Mouse (Mus musculus) kidney, embryonic 16.5 days (tissue): ENCODE measurements around the gene Pde4d. TPM values are rescaled to one million over a fixed set of nuclear protein-coding genes. Genes with fewer than 3 reads are reported as not detected.

Experiments used
- ATAC-seq: fragments of 200-750 bp; cut with Nextera tagmentation; 2 replicates; pipeline ENCODE4 v1.8.0; 2017; ENCODE audit warnings: moderate TSS enrichment; ENCODE audit not compliant: low FRiP score, low TSS enrichment
- H3K27ac ChIP-seq: fragments of 300-500 bp; sonication (generic); 2 replicates; pipeline ENCODE4 v1.5.1; 2014; ENCODE audit warnings: low read length
- H3K27me3 ChIP-seq: fragments of 300-500 bp; sonication (generic); 2 replicates; pipeline ENCODE4 v1.6.1; 2014; ENCODE audit warnings: low read length, control low read depth, mixed read lengths; ENCODE audit not compliant: insufficient read depth
- H3K36me3 ChIP-seq: fragments of 300-500 bp; sonication (generic); 2 replicates; pipeline ENCODE4 v1.6.1; 2014; ENCODE audit warnings: low read length, control low read depth, mixed read lengths; ENCODE audit not compliant: insufficient read depth
- H3K4me1 ChIP-seq: fragments of 300-500 bp; sonication (generic); 2 replicates; pipeline ENCODE4 v1.6.1; 2014; ENCODE audit warnings: low read length, control low read depth, mixed read lengths; ENCODE audit not compliant: insufficient read depth
- H3K4me2 ChIP-seq: fragments of 300-500 bp; sonication (generic); replicated peaks from 2 replicates; pipeline ENCODE4 v1.6.1; 2014; ENCODE audit warnings: low read depth, low read length
- H3K4me3 ChIP-seq: fragments of 300-500 bp; sonication (generic); 2 replicates; pipeline ENCODE4 v1.5.1; 2014; ENCODE audit warnings: mild to moderate bottlenecking, low read length
- H3K9ac ChIP-seq: fragments of 300-500 bp; sonication (generic); replicated peaks from 2 replicates; pipeline ENCODE4 v1.6.1; 2014; ENCODE audit warnings: low read length
- H3K9me3 ChIP-seq: fragments of 300-500 bp; sonication (generic); 2 replicates; pipeline ENCODE4 v1.6.1; 2016; ENCODE audit warnings: low read length, control low read depth
- WGBS: fragments of 180-500 bp; shearing (Covaris S2); extraction: QIAGEN DNeasy Blood & Tissue Kit; methylation state at CpG from one replicate; pipeline ENCODE4 v1.1.7; 2014; 5-methylcytosine and 5-hydroxymethylcytosine counted together
- polyA plus RNA-seq: library from polyadenylated mRNA; unstranded; fragments of >200 nt; fragmentation: Nextera tagmentation; extraction: Ambion mirVana; gene quantifications from 2 replicates; pipeline ENCODE4 v1.2.1, GENCODE M21; 2015

Gene Pde4d
- polyA plus RNA-seq, 1 experiment from 2014 or later = 11.1 TPM

GRCm38 (mm10) chr13:109908386-109908785 lies 1458.6 kb downstream of the Pde4d start:
- Histone ChIP-seq H3K4me3 (no peak overlapping the region), H3K9ac (no peak overlapping the region), H3K36me3 (no peaks in the 10 kb centered on the region), H3K27ac (no peak overlapping the region), H3K27me3 (no peaks in the 10 kb centered on the region), H3K4me2 (no peak overlapping the region), H3K9me3 (no peaks in the 10 kb centered on the region), H3K4me1 (peaks cover 12% of the 10 kb centered on the region; the same call in 1 of the 2 replicates)
- WGBS = 68% methylated on average over 3 of the region's 3 CpGs
- no peak for ATAC-seq

DNA sequence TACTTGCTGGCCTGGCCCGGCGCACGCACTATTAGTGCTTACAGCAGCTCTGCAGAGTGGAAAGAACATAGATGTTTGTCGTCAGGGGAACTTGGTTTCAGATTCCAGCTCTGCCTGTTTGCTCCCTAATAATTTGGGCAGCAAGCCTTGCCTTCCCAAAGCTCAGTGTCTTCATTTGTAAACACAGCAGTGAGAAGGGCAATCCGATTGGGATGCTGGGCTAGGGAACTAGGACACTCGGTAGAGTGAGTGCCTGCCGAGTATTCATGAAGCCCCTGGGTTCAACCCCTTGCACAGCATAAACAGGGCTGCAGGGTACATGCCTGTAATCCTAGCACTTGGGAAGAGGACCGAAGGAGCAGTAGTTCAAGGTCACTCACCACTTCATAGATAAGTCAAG lies 1459.4 kb downstream of the Pde4d start:
- WGBS = 76% methylated on average over 8 of the region's 8 CpGs
- Histone ChIP-seq H3K27ac (no peak overlapping the region), H3K4me1 (peaks cover 4% of the 10 kb centered on the region; the same call in 1 of the 2 replicates), H3K9ac (no peak overlapping the region), H3K4me3 (no peak overlapping the region), H3K27me3 (no peaks in the 10 kb centered on the region), H3K9me3 (no peaks in the 10 kb centered on the region), H3K4me2 (no peak overlapping the region), H3K36me3 (no peaks in the 10 kb centered on the region)
- ATAC-seq = no peak

DNA sequence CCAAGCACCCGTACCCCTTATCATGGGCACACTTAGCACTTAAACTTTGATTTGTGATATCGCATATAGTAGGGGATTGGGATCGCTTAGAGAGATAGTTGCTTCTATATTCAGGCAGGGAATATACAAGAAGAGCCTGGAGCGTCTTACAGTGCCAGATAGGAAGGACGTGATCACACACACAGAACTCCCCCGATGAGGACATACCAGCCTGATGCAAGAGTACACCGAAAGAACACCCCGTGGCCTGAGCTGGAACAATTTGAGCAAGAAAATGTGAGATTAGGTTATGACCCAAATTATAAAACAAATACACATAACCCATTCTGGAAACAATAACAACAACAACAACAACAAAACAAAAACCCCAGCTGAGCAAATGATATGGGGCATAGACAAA lies 1461.2 kb downstream of the Pde4d start:
- 93% methylated on average over 8 of the region's 8 CpGs for WGBS

GRCm38 (mm10) chr13:109912635-109913034 lies 1462.9 kb downstream of the Pde4d start:
- 90% methylated on average over 4 of the region's 4 CpGs for WGBS
- no peak for ATAC-seq
- Histone ChIP-seq H3K27ac (no peak overlapping the region), H3K4me3 (no peak overlapping the region), H3K9me3 (no peaks in the 10 kb centered on the region), H3K27me3 (no peaks in the 10 kb centered on the region), H3K4me2 (no peak overlapping the region), H3K4me1 (peaks cover 18% of the 10 kb centered on the region), H3K36me3 (no peaks in the 10 kb centered on the region), H3K9ac (no peak overlapping the region)

More for the DNA sequence above, 1461.2 kb downstream of the Pde4d start:
- no peak overlapping the region for H3K9ac ChIP-seq
- no peak overlapping the region for H3K4me3 ChIP-seq
- no peak for ATAC-seq
- H3K4me2 ChIP-seq = no peak overlapping the region
- H3K4me1 ChIP-seq = peaks cover 16% of the 10 kb centered on the region
- no peak overlapping the region for H3K27ac ChIP-seq
- no peaks in the 10 kb centered on the region for H3K36me3 ChIP-seq
- no peaks in the 10 kb centered on the region for H3K27me3 ChIP-seq
- no peaks in the 10 kb centered on the region for H3K9me3 ChIP-seq

GRCm38 (mm10) chr13:109914246-109914645 lies 1464.5 kb downstream of the Pde4d start:
- WGBS = 72% methylated on average over 13 of the region's 13 CpGs
- ATAC-seq = no peak

GRCm38 (mm10) chr13:109914846-109915245 lies 1465.1 kb downstream of the Pde4d start:
- Histone ChIP-seq H3K27ac (no peak overlapping the region), H3K4me2 (0 out of 2 replicates have a peak overlapping the region, but pooled peaks have one; percentile 3), H3K4me3 (no peak overlapping the region), H3K9me3 (no peaks in the 10 kb centered on the region), H3K27me3 (no peaks in the 10 kb centered on the region), H3K4me1 (peaks cover 18% of the 10 kb centered on the region), H3K9ac (no peak overlapping the region), H3K36me3 (no peaks in the 10 kb centered on the region)
- 4% methylated on average over 5 of the region's 5 CpGs for WGBS
- ATAC-seq = peak; percentile 77

More at GRCm38 (mm10) chr13:109914246-109914645, 1464.5 kb downstream of the Pde4d start:
- Histone ChIP-seq H3K4me3 (no peak overlapping the region), H3K4me1 (peaks cover 18% of the 10 kb centered on the region), H3K9me3 (no peaks in the 10 kb centered on the region), H3K36me3 (no peaks in the 10 kb centered on the region), H3K4me2 (no peak overlapping the region), H3K27ac (no peak overlapping the region), H3K27me3 (no peaks in the 10 kb centered on the region), H3K9ac (no peak overlapping the region)

DNA sequence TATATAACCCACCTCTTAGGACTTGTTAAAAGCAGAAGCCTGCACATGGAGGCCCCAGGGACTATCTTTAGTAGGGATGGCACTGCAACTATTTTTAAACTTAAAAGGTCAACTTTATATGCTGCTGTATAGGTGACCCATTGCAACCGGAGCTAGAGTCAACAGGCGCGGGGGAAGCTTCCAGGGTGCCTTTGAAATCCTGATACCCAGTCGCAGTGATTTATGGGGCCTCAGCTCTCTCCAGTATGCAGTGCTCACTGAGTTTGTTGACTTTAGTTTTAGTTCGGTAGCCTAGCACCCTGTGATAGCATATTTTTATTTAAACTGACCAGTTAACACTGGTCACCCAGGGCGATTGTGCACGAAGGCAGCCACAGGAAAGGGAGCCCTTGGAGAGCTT lies 1465.8 kb downstream of the Pde4d start:
- Histone ChIP-seq H3K9me3 (no peaks in the 10 kb centered on the region), H3K36me3 (no peaks in the 10 kb centered on the region), H3K9ac (no peak overlapping the region), H3K27me3 (no peaks in the 10 kb centered on the region), H3K4me1 (peaks cover 18% of the 10 kb centered on the region), H3K4me2 (0 out of 2 replicates have a peak overlapping the region, but pooled peaks have one; percentile 3), H3K4me3 (no peak overlapping the region), H3K27ac (no peak overlapping the region)
- WGBS = 9% methylated on average over 7 of the region's 7 CpGs
- peak; percentile 94 for ATAC-seq

- Histone ChIP-seq H3K27me3 (no peaks in the 10 kb centered on the region), H3K27ac (no peak overlapping the region)
These were observed 1466.2 kb downstream of the Pde4d start for GRCm38 (mm10) chr13:109915964-109916363.

GRCm38 (mm10) chr13:109917551-109917950 lies 1467.8 kb downstream of the Pde4d start:
- H3K36me3 ChIP-seq = no peaks in the 10 kb centered on the region
- H3K9ac ChIP-seq = no peak overlapping the region
- peaks cover 18% of the 10 kb centered on the region for H3K4me1 ChIP-seq
- H3K27me3 ChIP-seq = no peaks in the 10 kb centered on the region
- H3K9me3 ChIP-seq = no peaks in the 10 kb centered on the region
- WGBS = 86% methylated on average over 10 of the region's 10 CpGs
- no peak overlapping the region for H3K4me3 ChIP-seq
- H3K4me2 ChIP-seq = no peak overlapping the region
- ATAC-seq = no peak
- H3K27ac ChIP-seq = no peak overlapping the region

More at GRCm38 (mm10) chr13:109915964-109916363, 1466.2 kb downstream of the Pde4d start:
- WGBS = 35% methylated on average over 5 of the region's 5 CpGs
- ATAC-seq = no peak
- Histone ChIP-seq H3K4me2 (no peak overlapping the region), H3K9me3 (no peaks in the 10 kb centered on the region), H3K4me3 (no peak overlapping the region), H3K9ac (no peak overlapping the region), H3K36me3 (no peaks in the 10 kb centered on the region), H3K4me1 (peaks cover 18% of the 10 kb centered on the region)

DNA sequence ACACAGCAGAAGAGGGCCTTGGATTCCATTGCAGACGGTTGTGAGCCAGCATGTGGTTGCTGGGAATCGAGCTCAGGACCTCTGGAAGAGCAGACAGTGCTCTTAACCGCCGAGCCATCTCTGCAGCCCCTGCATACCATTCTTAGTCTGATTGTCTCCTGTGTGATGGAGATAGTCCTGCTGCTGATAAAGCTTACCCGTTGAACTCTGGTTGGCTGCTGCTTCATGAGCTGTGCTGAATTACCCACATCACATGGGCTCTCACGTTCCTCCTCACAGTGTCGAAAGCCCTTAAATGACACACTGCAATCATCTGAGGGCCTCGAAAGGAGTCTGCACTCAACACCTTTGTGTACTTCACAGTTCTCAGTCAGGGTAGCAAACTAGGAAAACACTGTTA lies 1468.9 kb downstream of the Pde4d start:
- H3K4me1 ChIP-seq = peaks cover 18% of the 10 kb centered on the region
- H3K27me3 ChIP-seq = no peaks in the 10 kb centered on the region
- ATAC-seq = no peak
- H3K9ac ChIP-seq = no peak overlapping the region
- no peaks in the 10 kb centered on the region for H3K36me3 ChIP-seq
- no peak overlapping the region for H3K27ac ChIP-seq
- H3K9me3 ChIP-seq = no peaks in the 10 kb centered on the region
- H3K4me2 ChIP-seq = no peak overlapping the region
- WGBS = 67% methylated on average over 8 of the region's 8 CpGs
- H3K4me3 ChIP-seq = no peak overlapping the region
